Mouse (Mus musculus) adrenal gland, postnatal 0 days (tissue): ENCODE measurements around the gene Wdfy1. TPM values are rescaled to one million over a fixed set of nuclear protein-coding genes. Genes with fewer than 3 reads are reported as not detected.

Experiments
- polyA plus RNA-seq: library from polyadenylated mRNA; unstranded; fragments of >200 nt; fragmentation: Nextera tagmentation; extraction: Ambion mirVana; gene quantifications from 2 replicates; pipeline ENCODE4 v1.2.1, GENCODE M21; 2015

Gene Wdfy1
- 34.2 and 49.7 TPM in 2 replicates for polyA plus RNA-seq

DNA sequence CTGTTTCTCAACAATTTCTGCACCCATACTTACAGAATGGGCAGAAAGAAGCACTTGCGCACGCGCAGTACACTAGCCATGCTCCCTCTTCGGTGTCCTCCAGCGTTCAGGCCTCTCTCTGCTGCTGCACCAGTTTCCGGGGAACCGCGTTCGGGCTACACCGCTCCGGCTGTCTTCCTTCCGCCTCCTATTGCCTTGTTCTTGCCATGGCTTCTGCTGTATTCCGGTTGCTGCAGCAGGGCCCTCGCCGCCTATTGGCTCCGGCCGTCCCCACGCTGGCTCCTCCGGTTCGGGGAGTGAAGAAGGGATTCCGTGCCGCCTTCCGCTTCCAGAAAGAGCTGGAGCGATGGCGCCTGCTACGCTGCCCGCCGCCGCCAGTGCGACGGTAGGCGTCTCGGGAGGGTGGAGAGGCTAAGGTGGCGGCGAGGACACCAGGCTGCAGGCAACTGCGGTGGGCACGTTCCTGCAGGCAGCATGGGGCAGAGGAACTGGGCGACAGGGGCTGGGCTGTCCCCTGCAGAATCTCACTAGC is at the start of gene Wdfy1, which contains the start of gene Mrpl44:
TSS of gene Wdfy1 (minus strand) at position 217 of the 532 bp plus-strand sequence.
TSS of gene Mrpl44 (plus strand) at position 92 of the 532 bp plus-strand sequence.

DNA sequence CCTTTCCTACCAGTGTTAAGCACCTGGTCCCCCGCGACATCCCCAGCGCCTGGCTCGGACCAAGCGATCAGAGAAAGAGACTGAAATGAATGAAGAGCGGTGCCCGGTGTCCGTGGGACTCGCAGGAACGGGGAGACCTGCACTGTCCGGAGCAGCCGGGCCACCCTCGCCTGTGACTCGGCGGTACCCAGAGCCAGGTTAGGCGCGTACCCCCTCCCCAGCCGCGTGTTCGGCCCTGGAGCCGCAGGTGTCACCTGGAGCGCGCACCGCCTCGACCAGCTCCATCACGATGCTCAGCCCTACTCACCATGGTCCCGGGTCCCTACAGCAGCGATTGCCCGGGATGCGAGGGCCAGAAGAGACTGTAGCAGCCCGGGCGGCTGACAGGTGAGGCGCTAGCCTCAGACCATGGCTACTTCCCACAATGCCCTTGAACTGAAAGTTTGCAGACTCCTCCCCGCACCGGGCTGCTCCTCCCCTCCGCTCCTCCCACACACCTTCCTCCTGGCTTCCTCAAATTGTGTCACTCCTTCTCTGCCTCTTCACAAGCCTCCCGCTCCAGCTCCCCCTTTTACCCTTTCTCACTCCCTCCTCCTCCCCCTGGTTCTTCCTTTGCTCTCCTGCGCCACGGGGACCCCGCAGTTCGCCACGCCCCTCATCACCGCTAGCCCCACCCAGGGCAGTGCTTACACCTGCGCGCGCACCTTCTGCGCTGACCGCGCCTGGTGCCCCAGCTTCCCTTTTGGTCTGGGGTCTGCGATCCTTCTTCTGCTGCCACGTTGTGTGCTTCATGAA is 104.2 kb downstream of the Wdfy1 start, which contains the start of gene Ap1s3:
TSS of gene Ap1s3 (minus strand) at position 430 of the 795 bp plus-strand sequence.

Other genes starting within 250 kb of the Wdfy1 start
- 0.10 and 0.20 TPM in 2 replicates for gene Ap1s3, start 104.2 kb downstream of the Wdfy1 start, polyA plus RNA-seq
- gene Mrpl44, start 125 bp downstream of the Wdfy1 start, polyA plus RNA-seq = 49.9 and 87.3 TPM in 2 replicates
- 45.0 and 48.6 TPM in 2 replicates for gene Serpine2, start 85.0 kb upstream of the Wdfy1 start, polyA plus RNA-seq